Mouse (Mus musculus): ENCODE measurements around the gene Hspb1.

DNA sequence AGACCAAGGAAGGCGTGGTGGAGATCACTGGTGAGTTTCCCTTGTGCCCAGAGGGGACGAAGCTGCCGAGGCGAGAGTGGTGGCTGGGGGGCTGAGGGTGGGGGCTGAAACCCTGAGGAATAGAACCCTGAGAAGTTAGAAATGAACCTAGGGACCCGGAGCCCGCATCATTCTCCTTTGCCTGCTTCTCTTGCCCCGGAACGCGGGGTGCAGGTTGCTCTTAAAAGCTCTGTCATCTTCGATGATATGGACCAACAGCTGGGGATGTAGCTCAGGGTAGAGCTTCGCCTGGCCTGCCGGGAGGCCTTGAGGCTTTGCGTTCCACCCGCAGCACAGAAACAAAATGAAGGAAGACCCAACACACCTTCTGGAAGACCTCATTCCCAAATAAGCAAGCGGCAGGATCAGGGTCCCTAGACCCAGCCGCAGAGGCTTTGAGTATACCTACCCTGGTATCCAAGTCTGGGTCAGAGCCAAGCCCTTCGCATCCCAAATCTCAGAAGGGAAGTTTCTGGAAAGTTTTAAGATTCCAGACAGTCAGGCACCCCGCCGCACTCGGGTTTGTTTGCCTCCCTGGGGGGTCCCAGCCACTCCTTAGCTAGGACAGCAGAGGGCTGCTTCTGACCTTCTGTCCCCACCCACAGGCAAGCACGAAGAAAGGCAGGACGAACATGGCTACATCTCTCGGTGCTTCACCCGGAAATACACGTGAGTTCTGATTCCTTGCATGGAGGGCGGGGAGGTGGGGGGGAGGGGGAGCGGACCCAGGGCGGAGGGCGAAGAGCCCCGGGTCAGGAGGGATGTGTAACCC lies 891 bp downstream of the Hspb1 start:
- TF ChIP-seq CTCF (conservative IDR thresholded peaks at IDR 0.05 in 1 of 2, IDR thresholded peaks at IDR 0.05 in 1 of 2; ENCODE audit: low read depth in 2 of 2, low read length in 2 of 2) (no peak), POLR2A (IDR thresholded peaks at IDR 0.05; ENCODE audit: low read depth, low read length) (no peak), USF1 (IDR thresholded peaks at IDR 0.05; ENCODE audit: low read depth, low read length) (no peak), MEF2A (IDR thresholded peaks at IDR 0.05; ENCODE audit: borderline replicate concordance, low read depth, low read length) (no peak), EP300 (IDR thresholded peaks at IDR 0.05; ENCODE audit: low read length) (no peak), MAFK (IDR thresholded peaks at IDR 0.05; ENCODE audit: insufficient replicate concordance, low read length) (no peak), ETS1 (conservative IDR thresholded peaks at IDR 0.05; ENCODE audit: low read depth, low read length) (no peak), MYC (IDR thresholded peaks at IDR 0.05; ENCODE audit: low read depth, low read length) (no peak), MAX (IDR thresholded peaks at IDR 0.05; ENCODE audit: low read length) (no peak)

Measured in CH12.LX (cell line).